Mouse (Mus musculus) cerebellum, adult 8-10 months (tissue): Measurements from ENCODE around the gene Scgb1b2.

Experiments used
- DNase-seq: peaks from one replicate; pipeline ENCODE4 v3.0.0; 2022

Scgb1b2 gene

DNA sequence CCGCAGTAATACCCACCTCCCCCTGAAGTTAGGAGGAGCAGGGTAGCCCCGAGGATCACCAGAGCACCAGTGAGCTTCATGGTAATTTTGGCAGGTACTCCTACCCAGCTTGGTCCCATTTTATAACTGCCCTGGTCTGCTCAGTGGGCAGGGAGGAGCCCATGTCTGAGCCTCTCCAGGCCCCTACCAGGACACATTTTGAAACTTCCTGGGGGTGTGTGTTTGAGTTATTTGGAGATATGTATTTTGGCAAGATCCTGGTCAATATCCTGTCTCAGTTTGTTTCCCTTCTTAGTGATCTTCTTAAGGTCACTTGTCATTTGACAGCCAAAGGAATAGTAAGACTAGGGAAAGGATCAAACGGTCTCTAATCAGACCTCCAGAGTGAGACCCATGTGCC lies at the start of gene Scgb1b2:
TSS of gene Scgb1b2 (minus strand) at position 101 of the 400 bp plus-strand sequence.
- DNase-seq, result no peak

DNA sequence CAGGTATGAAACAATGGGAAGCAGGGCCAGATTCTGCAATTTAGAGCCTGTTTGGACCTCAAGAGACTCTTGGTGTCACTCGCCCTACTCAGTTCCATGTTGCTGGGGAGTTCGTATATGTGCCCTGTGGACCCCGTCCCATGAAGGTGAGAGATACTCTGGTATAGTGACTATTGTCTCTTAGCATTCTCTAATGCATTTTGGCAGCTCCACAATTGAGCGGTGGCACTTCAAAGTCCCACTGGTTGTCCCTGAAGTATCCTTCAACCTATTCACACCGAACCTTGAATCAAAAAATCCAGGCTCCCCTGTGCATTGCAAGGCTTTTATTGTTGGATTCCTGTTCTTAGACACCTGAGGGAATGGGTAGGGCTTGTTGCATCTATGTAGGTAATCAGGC lies 1.4 kb downstream of the Scgb1b2 start, which contains the start of gene Scgb2b2:
TSS of gene Scgb2b2 (plus strand) at position 301 of the 400 bp plus-strand sequence.
- no peak for DNase-seq
